Mouse (Mus musculus) cerebellum, adult 2 months (tissue): ENCODE data around the gene Kcnmb4. TPM values are rescaled to one million over a fixed set of nuclear protein-coding genes. Genes with fewer than 3 reads are reported as not detected.
A peak's percentile ranks its signal among the peaks of the same experiment; 100 is the strongest.

Source experiments
- DNase-seq, 2 experiments: peaks; one replicate each; pipeline ENCODE4 v3.0.0; 2021
- H3K27ac ChIP-seq: fragments of 200-500 bp; 2 replicates; pipeline ENCODE4 v1.5.1; 2012; ENCODE audit warnings: low read length, control low read depth, inconsistent platforms; ENCODE audit not compliant: insufficient read depth
- H3K27me3 ChIP-seq: fragments of 200-500 bp; 2 replicates; pipeline ENCODE4 v1.6.1; 2012; ENCODE audit warnings: inconsistent platforms, mild to moderate bottlenecking, low read length, moderate library complexity; ENCODE audit not compliant: control insufficient read depth, insufficient read depth
- H3K4me1 ChIP-seq: fragments of 200-500 bp; 2 replicates; pipeline ENCODE4 v1.6.1; 2011; ENCODE audit warnings: low read length; ENCODE audit not compliant: control insufficient read depth, insufficient read depth
- H3K4me3 ChIP-seq: fragments of 200-500 bp; replicated peaks from 2 replicates; pipeline ENCODE3; 2011; ENCODE audit warnings: mild to moderate bottlenecking, low read depth, low read length, control low read depth; ENCODE audit not compliant: insufficient read depth
- CTCF ChIP-seq: fragments of 200-500 bp; IDR thresholded peaks from 2 replicates; pipeline ENCODE4 v1.5.1; 2011; ENCODE audit warnings: low read depth, mild to moderate bottlenecking, control low read depth, low read length, moderate library complexity, borderline replicate concordance; ENCODE audit not compliant: insufficient read depth
- POLR2A ChIP-seq: fragments of 200-500 bp; IDR thresholded peaks from 2 replicates; pipeline ENCODE4 v1.6.1; 2011; ENCODE audit warnings: low read length, control low read depth, borderline replicate concordance; ENCODE audit not compliant: insufficient read depth
- WGBS: fragments of 180-500 bp; shearing (Covaris S2); methylation state at CpG from one replicate; pipeline ENCODE4 v1.1.7; 2018; 5-methylcytosine and 5-hydroxymethylcytosine counted together
- polyA plus RNA-seq: library from polyadenylated mRNA; depleted of rRNA; stranded (reverse); fragments of >200 nt; gene quantifications from 2 replicates; pipeline ENCODE4 v1.2.3, GENCODE M21; 2012

Kcnmb4 gene
- polyA plus RNA-seq, 1 experiment: 88.8 TPM

GRCm38 (mm10) chr10:116447176-116447575 lies 26.5 kb downstream of the Kcnmb4 start:
- TF ChIP-seq CTCF (no peak), POLR2A (no peak)
- Histone ChIP-seq H3K27me3 (no peaks in the 10 kb centered on the region), H3K27ac (no peak overlapping the region), H3K4me3 (no peak overlapping the region), H3K4me1 (peaks cover 5% of the 10 kb centered on the region; the same call in 1 of the 2 replicates)
- 96% methylated on average over 9 of the region's 9 CpGs for WGBS
- no peak for DNase-seq

DNA sequence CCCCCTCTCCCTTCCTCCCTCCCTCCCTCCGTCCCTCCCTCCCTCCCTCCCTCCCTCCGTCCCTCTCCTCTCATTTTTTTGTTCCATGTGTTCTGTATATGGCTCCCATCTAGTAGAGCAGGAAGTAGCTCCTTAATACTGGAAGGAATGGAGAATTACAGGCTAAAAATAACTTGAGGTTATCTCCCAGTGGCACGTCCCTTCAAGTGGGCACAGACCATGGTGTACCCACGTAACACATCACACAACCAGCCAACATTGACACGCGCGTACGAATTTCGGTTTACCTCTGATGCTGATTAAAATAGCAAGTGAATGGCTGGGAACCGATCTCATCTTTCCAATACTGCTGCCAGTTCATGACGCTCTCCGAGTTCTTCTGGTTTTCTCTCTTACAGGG lies 27.6 kb downstream of the Kcnmb4 start:
- H3K27ac ChIP-seq: no peak overlapping the region
- TF ChIP-seq POLR2A (no peak), CTCF (no peak)
- DNase-seq: no peak
- no peak overlapping the region for H3K4me3 ChIP-seq
- peaks cover 5% of the 10 kb centered on the region; the same call in 1 of the 2 replicates for H3K4me1 ChIP-seq
- H3K27me3 ChIP-seq: no peaks in the 10 kb centered on the region
- WGBS: 80% methylated on average over 12 of the region's 12 CpGs

DNA sequence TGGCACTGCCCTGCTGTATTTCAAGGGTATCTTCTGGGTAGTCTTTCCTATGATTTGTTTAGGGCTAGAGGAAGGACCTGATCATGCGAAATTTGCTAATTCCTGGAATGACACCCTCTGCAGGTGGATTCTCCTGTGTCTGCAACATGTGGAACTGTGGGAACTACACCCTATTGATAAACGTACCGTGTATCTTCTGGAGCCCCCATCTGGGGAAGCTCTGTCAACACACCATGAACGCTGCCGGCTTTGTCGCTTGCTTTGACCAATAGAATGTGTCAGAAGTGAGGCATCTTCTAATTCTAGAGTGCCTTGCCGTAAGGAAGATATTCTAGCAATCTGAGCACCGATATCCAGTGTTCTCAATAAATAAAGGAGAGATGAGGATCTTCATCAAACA lies 28.9 kb downstream of the Kcnmb4 start:
- Histone ChIP-seq H3K4me1 (no peaks in the 10 kb centered on the region), H3K4me3 (no peak overlapping the region), H3K27ac (no peak overlapping the region), H3K27me3 (no peaks in the 10 kb centered on the region)
- DNase-seq: no peak
- no peak for TF ChIP-seq POLR2A
- TF ChIP-seq CTCF: no peak
- WGBS: 97% methylated on average over 8 of the region's 8 CpGs

- no peaks in the 10 kb centered on the region for H3K4me1 ChIP-seq
- H3K27ac ChIP-seq: no peak overlapping the region
- no peak for DNase-seq
- TF ChIP-seq POLR2A: no peak
- TF ChIP-seq CTCF: no peak
- 98% methylated on average over 10 of the region's 10 CpGs for WGBS
- H3K27me3 ChIP-seq: no peaks in the 10 kb centered on the region
- no peak overlapping the region for H3K4me3 ChIP-seq
These were observed 29.3 kb downstream of the Kcnmb4 start for GRCm38 (mm10) chr10:116444371-116444770.

DNA sequence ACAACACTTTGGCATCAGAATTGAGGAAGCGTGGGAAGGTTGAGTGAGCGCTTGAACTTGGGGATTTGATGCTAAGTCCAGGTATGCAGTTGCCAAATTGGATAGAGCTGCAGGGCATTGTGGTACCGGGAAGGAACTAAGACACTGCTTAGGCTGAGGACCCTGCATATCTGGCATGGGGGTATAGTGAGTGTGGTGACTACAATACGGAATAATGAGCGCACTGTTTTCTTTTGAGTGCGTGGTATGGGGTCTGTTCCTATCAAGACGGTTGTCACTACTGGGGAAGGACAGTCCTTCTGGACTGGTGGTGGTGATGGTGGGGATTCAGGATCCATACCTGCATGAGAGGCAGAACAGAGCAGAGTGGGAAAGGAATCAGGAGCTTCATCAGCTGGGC lies 32.7 kb downstream of the Kcnmb4 start:
- Histone ChIP-seq H3K4me1 (no peaks in the 10 kb centered on the region), H3K27me3 (no peaks in the 10 kb centered on the region), H3K4me3 (no peak overlapping the region), H3K27ac (no peak overlapping the region)
- whole genome bisulfite sequencing: 96% methylated on average over 7 of the region's 7 CpGs
- no peak for TF ChIP-seq POLR2A
- TF ChIP-seq CTCF: no peak
- DNase-seq: no peak

DNA sequence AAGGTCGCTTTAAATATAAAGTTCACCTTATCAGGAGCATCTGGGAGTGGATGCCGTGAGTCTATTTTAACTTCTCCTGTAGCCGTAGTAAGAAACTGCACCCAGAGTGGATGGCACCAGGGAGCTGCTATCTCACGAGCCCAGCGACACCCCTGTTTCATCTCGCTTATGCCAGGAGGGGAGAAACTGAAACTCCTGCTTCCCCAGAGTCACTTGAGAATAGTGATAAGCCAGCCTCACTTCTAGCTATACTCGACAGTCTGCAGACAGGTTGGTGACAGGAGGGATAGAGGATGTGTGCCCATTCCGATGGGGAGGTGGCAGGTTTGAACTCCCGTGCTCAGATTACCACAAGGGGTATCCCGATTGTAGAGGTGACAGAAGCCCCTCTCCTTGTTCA lies 33.6 kb downstream of the Kcnmb4 start:
- no peaks in the 10 kb centered on the region for H3K4me1 ChIP-seq
- H3K27ac ChIP-seq: no peak overlapping the region
- TF ChIP-seq POLR2A: no peak
- no peak for TF ChIP-seq CTCF
- DNase-seq: no peak
- no peaks in the 10 kb centered on the region for H3K27me3 ChIP-seq
- H3K4me3 ChIP-seq: no peak overlapping the region
- WGBS: 95% methylated on average over 10 of the region's 10 CpGs

GRCm38 (mm10) chr10:116435455-116435854 lies 38.2 kb downstream of the Kcnmb4 start:
- Histone ChIP-seq H3K4me3 (no peak overlapping the region), H3K27ac (no peak overlapping the region), H3K27me3 (no peaks in the 10 kb centered on the region), H3K4me1 (peaks cover 4% of the 10 kb centered on the region; the same call in 1 of the 2 replicates)
- WGBS: 89% methylated on average over 12 of the region's 12 CpGs
- TF ChIP-seq CTCF: no peak
- no peak for DNase-seq

DNA sequence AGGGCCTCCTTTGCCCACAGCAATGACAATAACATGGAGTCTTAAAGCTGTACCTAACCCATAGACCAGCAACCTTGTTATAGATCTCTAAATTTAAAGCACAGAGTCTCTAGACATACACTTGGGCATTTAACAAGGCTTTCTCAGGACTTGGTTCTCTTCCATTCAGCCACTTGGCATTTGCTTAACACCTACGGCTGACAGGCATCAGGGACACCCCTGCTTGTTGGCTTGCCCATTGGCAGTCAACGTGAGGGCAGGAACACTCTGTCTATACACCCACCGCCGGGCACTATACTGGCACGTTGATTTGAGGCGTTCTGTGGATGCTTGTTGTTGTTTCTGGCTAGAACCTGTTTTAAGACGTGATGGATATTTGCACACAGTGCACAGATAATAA lies 41.3 kb downstream of the Kcnmb4 start:
- TF ChIP-seq POLR2A: no peak
- TF ChIP-seq CTCF: no peak
- 32% methylated on average over 7 of the region's 7 CpGs for WGBS
- Histone ChIP-seq H3K27me3 (no peaks in the 10 kb centered on the region), H3K27ac (no peak overlapping the region), H3K4me3 (no peak overlapping the region), H3K4me1 (peaks cover 4% of the 10 kb centered on the region; the same call in 1 of the 2 replicates)
- peak in 1 of 2 experiments; percentile 14 for DNase-seq

- DNase-seq: no peak
- Histone ChIP-seq H3K4me3 (no peak overlapping the region), H3K27me3 (no peaks in the 10 kb centered on the region), H3K27ac (no peak overlapping the region), H3K4me1 (no peaks in the 10 kb centered on the region; the same call in 1 of the 2 replicates)
- no peak for TF ChIP-seq POLR2A
- no peak for TF ChIP-seq CTCF
- WGBS: 95% methylated on average over 26 of the region's 26 CpGs
These were observed 45.5 kb downstream of the Kcnmb4 start for GRCm38 (mm10) chr10:116428026-116428780.
